In the genomic region with DNA sequence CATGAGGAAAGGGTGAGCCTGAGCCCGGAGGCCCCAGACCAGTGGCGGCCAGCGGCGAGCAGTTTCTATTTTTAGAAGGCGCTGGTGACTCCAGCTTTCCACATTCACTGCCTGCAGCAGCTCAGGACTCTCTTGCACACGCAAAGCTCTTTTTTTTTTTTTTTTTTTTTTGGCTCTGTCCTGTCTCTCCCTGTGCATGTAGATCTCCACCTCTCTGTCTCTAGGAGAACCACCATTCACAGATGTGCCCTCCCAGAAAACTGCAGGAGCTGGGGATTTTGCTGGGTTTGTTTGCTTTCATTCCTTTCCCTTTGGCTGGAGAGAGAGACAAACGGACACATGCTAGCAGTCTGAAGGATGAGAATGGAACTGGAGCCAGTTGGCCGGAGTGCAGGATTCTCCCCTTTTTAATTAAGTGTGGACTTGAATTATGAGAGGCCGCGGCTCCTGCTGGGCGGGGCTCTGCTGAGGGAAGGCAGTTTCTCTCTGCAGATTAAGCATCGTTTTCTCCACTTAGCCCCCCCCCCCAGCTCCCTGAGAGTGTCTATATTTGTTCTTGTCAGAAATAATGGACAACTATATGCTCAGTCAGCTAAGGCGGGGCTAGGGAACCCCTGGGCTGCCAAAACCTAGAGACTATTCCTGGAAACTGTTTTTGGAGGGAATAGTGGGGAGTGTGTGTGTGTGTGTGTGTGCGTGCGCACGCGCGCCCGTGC, we compare ENCODE assay signal across 9 mouse cellular contexts. TPM values are rescaled to one million over a fixed set of nuclear protein-coding genes. Genes with fewer than 3 reads are reported as not detected.
DNase-seq lines count a peak whose midpoint lies in the region; ATAC-seq and TF ChIP-seq lines count a peak whose summit lies in the region.
"Had no signal": no experiment of that assay in that cellular context is flagged by ENCODE, and none has a peak within 500 bp of the region (broad histone marks: within the 10 kb centered on the region; RNA-seq: fewer than 3 reads in every experiment).

No protein-coding gene starts in this region.

- no peak overlapping the region for H3K9ac ChIP-seq in limb, embryonic 15.5 days

- peak; percentile 52 to 70 for DNase-seq in cerebellum, postnatal 14 days
- no peak for DNase-seq in cerebellum, adult 9-10 months
- DNase-seq in heart, postnatal 14 days: peak; percentile 29 to 46
- peak; percentile 30 for DNase-seq in retina, embryonic 14.5 days (ENCODE audit: low spot score)
- no peak for DNase-seq in left cerebral cortex, adult 9 months (ENCODE audit: low spot score in 2 of 2)
- DNase-seq in left cerebral cortex, postnatal 10 days (ENCODE audit: extremely low spot score in 1 of 2, low spot score in 2 of 2): no peak

- H3K27me3 ChIP-seq in limb, embryonic 15.5 days: peaks cover 23% of the 10 kb centered on the region

- H3K27ac ChIP-seq in bone marrow macrophage, adult 2 months (ENCODE audit: insufficient read depth, low read depth, low read length): no peak overlapping the region
- peak overlapping the region; percentile 71 for H3K27ac ChIP-seq in limb, embryonic 15.5 days

- peak overlapping the region; percentile 32 for H3K4me3 ChIP-seq in bone marrow macrophage, adult 2 months (ENCODE audit: insufficient read depth, low read length)
- H3K4me3 ChIP-seq in limb, embryonic 15.5 days: no peak overlapping the region

- H3K4me1 ChIP-seq in bone marrow macrophage, adult 2 months (ENCODE audit: control insufficient read depth, insufficient read depth, low read length): peaks cover 9% of the 10 kb centered on the region
- H3K4me1 ChIP-seq in limb, embryonic 15.5 days: peaks cover 22% of the 10 kb centered on the region

- TF ChIP-seq POLR2A in bone marrow macrophage, adult 2 months (IDR thresholded peaks at IDR 0.05; ENCODE audit: borderline replicate concordance, low read depth, low read length): no peak

- intact Hi-C loops in heart, postnatal 14 days (cut with DNase I): no loop called here
- intact Hi-C loops in left cerebral cortex, postnatal 10 days (cut with DNase I): no loop called here

- H3K9me3 ChIP-seq in limb, embryonic 15.5 days: no peaks in the 10 kb centered on the region
- H3K9me3 ChIP-seq: G1E had no signal

- no peaks in the 10 kb centered on the region for H3K36me3 ChIP-seq in limb, embryonic 15.5 days
- H3K36me3 ChIP-seq: G1E had no signal

- peak; percentile 40; the same call in 1 of the 2 replicates for ATAC-seq in limb, embryonic 15.5 days (ENCODE audit: insufficient number of reproducible peaks, low FRiP score, low TSS enrichment, low read depth)

- 26% methylated on average over 19 of the region's 19 CpGs for WGBS in limb, embryonic 15.5 days

- H3K4me2 ChIP-seq in limb, embryonic 15.5 days: peak overlapping the region; percentile 36

- TF ChIP-seq CTCF in bone marrow macrophage, adult 2 months (IDR thresholded peaks at IDR 0.05; ENCODE audit: low read depth, low read length): no peak

RNA-seq across cellular contexts. Expression of a gene that starts 5.8 kb away (rescaled TPM):
- polyA plus RNA-seq in bone marrow macrophage, adult 2 months (2012; ENCODE audit: insufficient read depth, insufficient read length, missing spikeins): 1.1 TPM in 1 of 2 replicates, not detected in the other
- 1 to 10 TPM; 1.0 to 1.3 TPM for total RNA-seq in heart, postnatal 14 days (2021)
- 10.3 and 10.8 TPM in 2 replicates for polyA plus RNA-seq in limb, embryonic 15.5 days (2015; fragmentation: Nextera tagmentation; extraction: Ambion mirVana)
- total RNA-seq in left cerebral cortex, postnatal 10 days (2021): 10 to 100 TPM; 20.3 to 20.9 TPM

RNA-seq across cellular contexts. Expression of a gene that starts 58.2 kb away (rescaled TPM):
- 22.3 and 24.4 TPM in 2 replicates for polyA plus RNA-seq in bone marrow macrophage, adult 2 months (2012; ENCODE audit: insufficient read depth, insufficient read length, missing spikeins)
- total RNA-seq in heart, postnatal 14 days (2021): 10 to 100 TPM; 17.8 to 19.9 TPM
- 27.2 and 34.7 TPM in 2 replicates for polyA plus RNA-seq in limb, embryonic 15.5 days (2015; fragmentation: Nextera tagmentation; extraction: Ambion mirVana)
- total RNA-seq in left cerebral cortex, postnatal 10 days (2021): 10 to 100 TPM; 32.8 to 34.5 TPM

Comparison
In these comparisons a context has a peak if more than half of its experiments do, and no peak if none do; other contexts are left out.
1. DNase-seq: peak in cerebellum, postnatal 14 days (2 of 2), heart, postnatal 14 days (2 of 2) and retina, embryonic 14.5 days (single experiment); none in cerebellum, adult 9-10 months (single experiment), left cerebral cortex, adult 9 months (0 of 2) and left cerebral cortex, postnatal 10 days (0 of 2).
2. RNA of a gene that starts 5.8 kb away (total RNA-seq): 20.3 to 20.9 TPM in left cerebral cortex, postnatal 10 days; 1.0 to 1.3 TPM in heart, postnatal 14 days; every median in the first group is over 4 times any median in the second.